Mouse (Mus musculus): ENCODE data around the gene Spc24.
"Not testable (repeated sequence)": the region's sequence is repeated elsewhere in the genome, so short reads cannot be mapped to it uniquely, and the experiment has no call there.

Gene Spc24

GRCm38 (mm10) chr9:21760155-21761088 is at the start of gene Spc24:
TSS of gene Spc24 (minus strand) at chr9:21760303.
- peak; percentile 97 for DNase-seq (ENCODE audit: low spot score)

GRCm38 (mm10) chr9:21808561-21808960 is 48.5 kb upstream of the Spc24 start:
- DNase-seq (ENCODE audit: low spot score) = no peak

- DNase-seq (ENCODE audit: low spot score) = no peak
These were observed 46.9 kb upstream of the Spc24 start for GRCm38 (mm10) chr9:21806976-21807375.

GRCm38 (mm10) chr9:21806363-21806762 is 46.3 kb upstream of the Spc24 start:
- no peak for DNase-seq (ENCODE audit: low spot score)

DNA sequence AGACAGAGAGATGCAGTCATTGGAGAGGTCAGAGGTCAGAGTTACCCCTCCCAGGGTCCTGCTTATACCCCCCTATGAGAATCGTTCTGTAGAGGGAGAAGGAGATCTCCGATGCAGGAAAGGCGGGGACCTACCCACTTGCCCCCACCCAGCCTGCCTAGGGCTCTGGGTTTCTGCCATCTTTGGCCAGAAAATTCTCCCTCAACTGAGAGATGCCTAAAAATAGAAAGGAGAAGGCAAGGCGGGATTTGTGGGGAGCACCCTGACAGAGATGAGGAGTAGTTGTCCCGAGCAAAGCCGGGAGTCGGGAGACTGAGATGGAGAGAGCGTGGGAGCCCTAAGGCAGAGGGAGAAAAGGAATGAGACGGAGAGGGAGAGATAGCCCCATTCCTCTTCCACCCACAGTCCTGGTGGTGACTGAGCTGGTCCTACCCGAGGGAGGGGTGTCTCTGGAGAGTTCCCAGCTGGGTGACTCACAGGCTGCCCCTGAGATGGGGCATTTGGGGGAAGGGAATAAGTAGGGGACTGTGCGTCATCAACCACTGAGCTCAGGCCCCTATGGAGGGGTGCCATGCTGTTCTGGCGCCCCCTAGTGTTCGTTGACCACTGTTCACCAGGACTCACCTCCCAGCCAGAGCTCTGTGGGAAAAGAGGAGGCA is 44.0 kb upstream of the Spc24 start:
- peak; percentile 93 for DNase-seq (ENCODE audit: low spot score)

DNA sequence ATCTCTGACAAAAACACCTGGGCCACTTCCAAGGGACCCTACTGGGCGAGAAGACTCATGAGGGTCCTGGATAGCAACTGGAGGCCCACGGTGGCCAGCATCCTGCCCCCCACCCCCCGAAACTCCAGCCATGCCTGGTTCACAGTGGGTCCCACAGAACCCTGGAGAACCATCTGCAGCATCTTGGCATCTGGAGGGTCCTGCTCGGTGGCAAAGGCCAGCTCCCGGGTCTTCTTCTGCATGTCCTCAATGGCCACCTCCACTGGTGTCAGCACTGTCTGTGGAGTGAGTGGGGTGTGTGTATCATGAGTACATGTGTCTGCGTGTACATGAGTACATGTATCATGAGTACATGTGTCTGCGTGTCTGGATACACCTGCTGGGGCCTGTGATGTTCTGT is 41.5 kb upstream of the Spc24 start:
- no peak for DNase-seq (ENCODE audit: low spot score)

GRCm38 (mm10) chr9:21801121-21801520 is 41.0 kb upstream of the Spc24 start:
- DNase-seq (ENCODE audit: low spot score) = no peak

DNA sequence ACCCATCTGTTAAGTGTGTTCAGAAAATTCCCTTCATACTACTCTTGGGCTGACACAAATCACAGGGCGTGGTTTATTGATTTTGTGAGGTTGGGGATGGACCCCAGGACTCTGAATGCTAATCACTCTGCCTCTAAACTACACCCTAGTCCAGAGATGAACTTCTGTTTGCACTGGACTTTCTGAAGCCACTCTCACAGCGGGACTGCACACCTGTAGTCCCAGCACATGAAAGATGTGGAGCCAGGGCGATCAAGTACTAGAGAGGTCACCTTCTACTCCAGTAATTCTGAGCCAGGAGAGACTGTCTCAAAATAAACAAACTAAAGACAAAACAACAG is 38.9 kb upstream of the Spc24 start:
- DNase-seq (ENCODE audit: low spot score) = no peak

DNA sequence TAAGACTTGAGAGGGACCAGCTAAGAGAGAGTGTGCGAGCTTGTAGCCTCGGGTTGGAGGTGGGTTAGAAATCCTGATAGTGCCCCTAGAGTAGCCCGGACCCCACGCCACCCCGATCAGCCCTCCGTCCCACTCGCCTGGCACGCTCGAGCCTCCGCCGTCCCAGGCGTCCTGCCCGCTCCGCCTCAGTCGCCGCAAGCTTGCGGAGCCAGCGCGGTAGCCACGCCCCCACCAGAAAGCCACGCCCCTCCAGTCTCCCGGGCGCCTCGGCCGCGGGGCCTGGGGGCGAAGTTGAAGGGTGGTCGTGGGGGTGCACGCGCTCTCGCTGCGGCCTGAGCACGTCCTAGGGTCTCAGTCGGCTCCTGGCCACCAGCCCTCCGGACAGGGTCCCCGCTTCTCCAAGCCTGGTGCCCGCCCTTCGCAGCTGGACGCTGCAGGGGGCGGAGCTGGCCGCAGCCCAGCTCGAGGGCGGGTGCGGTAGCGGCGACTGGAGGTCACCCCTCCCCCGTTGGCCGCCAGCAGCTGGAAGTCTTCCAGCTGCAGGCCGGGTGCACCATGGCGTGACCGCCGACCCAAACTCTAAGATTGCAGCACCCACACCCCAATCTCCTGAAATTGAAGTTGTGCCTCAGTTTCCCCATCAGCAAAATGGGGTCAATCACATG is 38.4 kb upstream of the Spc24 start, which contains the start of gene Kank2:
TSS of gene Kank2 (minus strand) at position 400 of the 665 bp plus-strand sequence.
- peak; percentile 98 for DNase-seq (ENCODE audit: low spot score)

DNA sequence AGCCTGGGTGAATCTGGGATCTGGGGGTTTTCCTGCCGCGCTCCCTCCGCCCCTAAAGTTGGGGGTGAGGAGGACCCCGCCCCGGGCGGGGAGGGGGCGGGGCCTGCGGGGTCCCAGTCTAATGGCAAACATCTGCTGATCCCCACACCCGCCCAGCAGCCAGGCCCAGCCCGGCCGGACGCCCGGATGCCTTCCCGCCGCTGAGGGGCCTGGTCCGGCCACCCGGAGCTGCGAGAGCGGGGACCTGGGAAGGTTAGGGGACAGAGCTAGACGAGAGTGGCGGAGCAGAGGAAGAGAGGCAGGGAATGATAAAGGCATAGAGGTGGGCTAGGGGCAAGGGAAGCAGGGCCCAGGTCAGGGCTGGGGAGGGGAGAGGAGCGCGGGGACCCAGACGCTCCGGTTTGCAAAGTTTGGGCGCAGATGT is 37.8 kb upstream of the Spc24 start:
- peak; percentile 84 for DNase-seq (ENCODE audit: low spot score)

GRCm38 (mm10) chr9:21796919-21797318 is 36.8 kb upstream of the Spc24 start:
- DNase-seq (ENCODE audit: low spot score) = peak; percentile 43

- peak; percentile 43 for DNase-seq (ENCODE audit: low spot score)
These were observed 36.2 kb upstream of the Spc24 start for GRCm38 (mm10) chr9:21796259-21796658.

- DNase-seq (ENCODE audit: low spot score) = peak; percentile 49
These were observed 35.5 kb upstream of the Spc24 start for GRCm38 (mm10) chr9:21795579-21795978.

DNA sequence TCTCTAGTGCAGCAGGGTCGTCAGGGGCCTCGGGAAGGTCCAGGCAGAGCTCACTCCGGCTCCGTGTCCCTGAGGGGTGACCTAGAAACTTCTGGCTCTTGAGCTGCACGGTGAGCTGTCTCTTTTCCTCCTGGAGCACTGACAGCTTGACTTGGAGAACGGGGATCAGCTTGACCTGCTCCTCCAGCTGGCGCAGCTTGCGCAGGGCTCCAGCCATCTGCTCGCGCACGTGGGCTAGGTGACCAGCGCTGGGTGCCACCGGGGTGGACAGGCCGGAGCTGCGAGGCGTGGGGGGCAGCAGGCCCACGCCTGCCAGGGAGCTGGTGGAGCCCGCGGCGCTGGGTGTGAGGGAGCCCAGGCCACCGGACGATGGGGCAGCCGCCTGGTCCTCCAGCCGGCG is 34.8 kb upstream of the Spc24 start:
- no peak for DNase-seq (ENCODE audit: low spot score)

DNA sequence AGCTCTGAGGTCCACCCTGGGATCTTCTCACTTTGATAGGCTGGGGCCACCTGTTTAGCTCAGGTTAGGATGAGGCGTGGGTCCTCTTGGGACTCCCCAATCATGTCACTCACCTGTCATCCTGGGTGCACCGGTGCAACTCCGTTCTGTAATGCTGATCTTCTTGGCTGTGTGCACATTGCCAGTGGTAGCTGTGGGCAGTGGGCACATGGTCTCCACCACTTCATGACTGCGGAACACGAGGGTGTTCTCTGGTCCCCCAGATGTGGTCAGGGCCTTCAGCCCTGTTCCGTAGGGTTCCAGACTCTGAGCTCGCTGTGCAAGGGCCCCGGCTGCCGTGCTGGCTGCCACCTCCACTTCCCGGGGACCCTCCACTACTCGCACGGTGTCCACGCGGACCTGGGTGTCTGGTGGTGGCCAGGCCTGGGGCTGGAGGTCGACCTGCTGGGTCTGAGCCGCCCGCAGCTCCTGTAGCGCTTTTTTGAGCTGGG is 34.3 kb upstream of the Spc24 start:
- DNase-seq (ENCODE audit: low spot score) = peak; percentile 43

DNA sequence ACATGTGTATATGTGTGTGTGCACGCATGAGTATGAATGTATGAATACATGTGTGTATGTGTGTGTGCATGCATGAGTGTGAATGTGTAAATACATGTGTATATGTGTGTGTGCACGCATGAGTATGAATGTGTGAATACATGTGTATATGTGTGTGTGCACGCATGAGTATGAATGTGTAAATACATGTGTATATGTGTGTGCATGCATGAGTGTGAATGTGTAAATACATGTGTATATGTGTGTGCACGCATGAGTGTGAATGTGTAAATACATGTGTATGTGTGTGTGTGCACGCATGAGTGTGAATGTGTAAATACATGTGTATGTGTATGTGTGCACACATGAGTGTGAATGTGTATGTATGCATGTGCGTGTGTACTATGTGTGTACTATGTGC is 33.4 kb upstream of the Spc24 start:
- DNase-seq (ENCODE audit: low spot score) = not testable (repeated sequence)

DNA sequence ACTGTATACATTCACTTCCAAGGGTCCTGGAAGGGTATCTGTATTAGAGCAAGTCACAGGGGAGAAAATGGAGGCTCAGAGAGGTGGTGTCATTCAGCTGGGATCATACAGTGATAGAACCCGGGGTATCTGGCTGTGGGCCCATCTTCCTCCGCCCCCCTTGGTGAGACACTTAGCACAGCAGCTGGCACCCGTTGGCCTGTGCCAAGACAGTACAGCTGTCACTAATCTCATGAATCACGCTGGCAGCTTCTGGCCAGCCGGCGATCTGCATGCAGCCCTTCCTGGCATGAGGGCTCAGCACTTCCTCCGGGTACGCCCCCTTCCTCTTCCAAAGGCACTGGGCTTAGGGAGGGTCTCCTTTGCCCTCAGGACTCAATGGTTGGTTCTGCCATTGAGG is 32.5 kb upstream of the Spc24 start:
- DNase-seq (ENCODE audit: low spot score) = peak; percentile 68

GRCm38 (mm10) chr9:21791861-21792260 is 31.8 kb upstream of the Spc24 start:
- DNase-seq (ENCODE audit: low spot score) = peak; percentile 80

- no peak for DNase-seq (ENCODE audit: low spot score)
These were observed 28.1 kb upstream of the Spc24 start for GRCm38 (mm10) chr9:21788234-21788633.

DNA sequence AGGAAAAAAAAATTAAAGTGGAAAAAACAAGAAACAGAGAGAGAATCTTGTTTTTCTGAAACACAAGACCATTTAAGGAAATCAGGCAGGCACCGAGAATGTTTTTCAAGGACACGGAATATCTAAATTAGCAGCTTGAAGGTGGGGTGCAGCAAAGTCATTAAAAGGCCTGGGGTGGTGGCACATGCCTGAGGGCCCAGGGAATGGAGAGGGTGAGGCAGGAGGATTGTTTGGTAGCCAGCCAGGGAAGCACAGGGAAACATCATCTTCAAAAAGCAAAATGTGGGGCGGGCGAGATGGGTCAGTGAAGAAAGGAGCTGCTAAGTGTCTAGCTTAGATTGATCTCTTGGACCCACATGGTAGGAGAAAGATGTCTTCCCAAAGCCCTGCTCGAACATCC is 27.6 kb upstream of the Spc24 start:
- DNase-seq (ENCODE audit: low spot score) = no peak

GRCm38 (mm10) chr9:21786906-21787305 is 26.8 kb upstream of the Spc24 start:
- peak; percentile 83 for DNase-seq (ENCODE audit: low spot score)

DNA sequence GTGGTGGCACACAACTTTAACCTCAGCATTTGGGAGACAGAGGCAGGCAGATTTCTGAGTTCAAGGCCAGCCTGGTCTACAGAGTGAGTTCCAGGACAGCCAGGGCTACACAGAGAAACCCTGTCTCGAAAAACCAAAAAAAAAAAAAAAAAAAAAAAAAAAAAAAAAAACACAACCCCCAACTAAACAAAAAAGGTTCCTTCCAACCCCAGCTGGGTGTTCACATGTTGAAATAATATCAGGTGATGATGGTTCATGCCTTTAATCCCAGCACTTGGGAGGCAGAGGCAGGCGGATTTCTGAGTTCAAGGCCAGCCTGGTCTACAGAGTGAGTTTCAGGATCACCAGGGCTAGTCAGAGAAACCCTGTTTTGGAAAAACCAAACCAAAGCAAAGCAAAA is 26.2 kb upstream of the Spc24 start:
- DNase-seq (ENCODE audit: low spot score) = not testable (repeated sequence)

Data from testis, postnatal 10 days (tissue).